Mouse (Mus musculus) stomach, postnatal 0 days (tissue): ENCODE measurements at regions not wholly inside any gene's neighbourhood (a gene's known extent, or its start where the extent isn't known, plus 50 kb on each side); places are given as distances from the start of the nearest gene placed in this dataset.

Experiments
- CTCF ChIP-seq: IDR thresholded peaks from 2 replicates; pipeline ENCODE4 v1.5.1; 2016; ENCODE audit warnings: antibody characterized with exemption, low read depth, mild to moderate bottlenecking, moderate library complexity
- EP300 ChIP-seq: optimal IDR thresholded peaks from 2 replicates; pipeline ENCODE3; 2016; ENCODE audit warnings: antibody characterized with exemption

GRCm38 (mm10) chr1:39100492-39100891, 93.0 kb upstream of the Npas2 start:
- no peak for TF ChIP-seq CTCF
- no peak for TF ChIP-seq EP300
